Comparison of ENCODE assay signal across 16 mouse cellular contexts in genomic region chr11:37882717-37883116, GRCm38 (mm10).
"Had no signal": no experiment of that assay in that cellular context is flagged by ENCODE, and none has a peak within 500 bp of the region (broad histone marks: within the 10 kb centered on the region; RNA-seq: fewer than 3 reads in every experiment).

No protein-coding gene starts in this region.

- H3K4me2 ChIP-seq: lung, embryonic 14.5 days; midbrain, embryonic 13.5 days; neural tube, embryonic 12.5 days; neural tube, embryonic 15.5 days had no signal

- ATAC-seq: hindbrain, postnatal 0 days; intestine, postnatal 0 days; liver, postnatal 0 days; lung, postnatal 0 days; midbrain, embryonic 13.5 days had no signal

- H3K4me1 ChIP-seq: megakaryocyte, embryonic 14.5 days; midbrain, embryonic 10.5 days; midbrain, embryonic 13.5 days; neural tube, embryonic 12.5 days; neural tube, embryonic 15.5 days had no signal

- H3K4me3 ChIP-seq: megakaryocyte, embryonic 14.5 days; midbrain, embryonic 10.5 days; midbrain, embryonic 13.5 days; neural tube, embryonic 12.5 days; neural tube, embryonic 15.5 days had no signal

- H3K27ac ChIP-seq: hindbrain, postnatal 0 days; liver, embryonic 14.5 days; midbrain, embryonic 10.5 days; midbrain, embryonic 13.5 days; neural tube, embryonic 12.5 days; neural tube, embryonic 15.5 days had no signal

- H3K9me3 ChIP-seq: megakaryocyte, embryonic 14.5 days; midbrain, embryonic 10.5 days; midbrain, embryonic 13.5 days; neural tube, embryonic 12.5 days; neural tube, embryonic 15.5 days had no signal

- DNase-seq: kidney, adult 9 months; left cerebral cortex, postnatal 4 days; liver, postnatal 0 days; lung, embryonic 14.5 days; lung, postnatal 36 days; thymus, adult 18-20 months; thymus, postnatal 36 days had no signal

- H3K9ac ChIP-seq: liver, embryonic 14.5 days; liver, postnatal 0 days; lung, embryonic 14.5 days; midbrain, embryonic 13.5 days; neural tube, embryonic 12.5 days; neural tube, embryonic 15.5 days had no signal

- H3K27me3 ChIP-seq: megakaryocyte, embryonic 14.5 days; midbrain, embryonic 13.5 days; neural tube, embryonic 12.5 days; neural tube, embryonic 15.5 days had no signal

- H3K36me3 ChIP-seq: midbrain, embryonic 10.5 days; midbrain, embryonic 13.5 days; neural tube, embryonic 12.5 days; neural tube, embryonic 15.5 days had no signal
